Mouse (Mus musculus) midbrain, embryonic 14.5 days (tissue): ENCODE measurements around the gene Mmgt1. TPM values are rescaled to one million over a fixed set of nuclear protein-coding genes. Genes with fewer than 3 reads are reported as not detected.

Source experiments
- ATAC-seq: fragments of 200-750 bp; cut with Nextera tagmentation; 2 replicates; pipeline ENCODE4 v1.8.0; 2017; ENCODE audit warnings: moderate number of reproducible peaks, moderate library complexity; ENCODE audit not compliant: low FRiP score, low TSS enrichment
- DNase-seq: peaks from one replicate; pipeline ENCODE4 v3.0.0-alpha.2; 2015
- H3K27ac ChIP-seq: fragments of 300-500 bp; sonication (generic); replicated peaks from 2 replicates; pipeline ENCODE4 v1.5.1; 2014; ENCODE audit warnings: mild to moderate bottlenecking, low read depth, low read length, moderate library complexity
- H3K27me3 ChIP-seq: fragments of 300-500 bp; sonication (generic); 2 replicates; pipeline ENCODE4 v1.6.1; 2014; ENCODE audit warnings: low read length, control low read depth, mixed read lengths; ENCODE audit not compliant: control insufficient read depth, insufficient read depth
- H3K36me3 ChIP-seq: fragments of 300-500 bp; sonication (generic); 2 replicates; pipeline ENCODE4 v1.6.1; 2014; ENCODE audit warnings: low read length, control low read depth; ENCODE audit not compliant: control insufficient read depth, insufficient read depth
- H3K4me1 ChIP-seq: fragments of 300-500 bp; sonication (generic); 2 replicates; pipeline ENCODE4 v1.6.1; 2014; ENCODE audit warnings: mild to moderate bottlenecking, antibody characterized with exemption, low read length, control low read depth; ENCODE audit not compliant: control insufficient read depth, insufficient read depth
- H3K4me2 ChIP-seq: fragments of 300-500 bp; sonication (generic); 2 replicates; pipeline ENCODE4 v1.6.1; 2014; ENCODE audit warnings: mild to moderate bottlenecking, low read length, moderate library complexity
- H3K4me3 ChIP-seq: fragments of 300-500 bp; sonication (generic); replicated peaks from 2 replicates; pipeline ENCODE4 v1.5.1; 2014; ENCODE audit warnings: low read depth, low read length
- H3K9ac ChIP-seq: fragments of 300-500 bp; sonication (generic); replicated peaks from 2 replicates; pipeline ENCODE4 v1.6.1; 2014; ENCODE audit warnings: mild to moderate bottlenecking, low read length, moderate library complexity
- H3K9me3 ChIP-seq: fragments of 300-500 bp; sonication (generic); 2 replicates; pipeline ENCODE4 v1.6.1; 2016; ENCODE audit warnings: low read length, control low read depth, mixed read lengths; ENCODE audit not compliant: control insufficient read depth
- WGBS: fragments of 180-500 bp; shearing (Covaris S2); extraction: QIAGEN DNeasy Blood & Tissue Kit; methylation state at CpG from one replicate; pipeline ENCODE4 v1.1.7; 2014; 5-methylcytosine and 5-hydroxymethylcytosine counted together
- polyA plus RNA-seq: library from polyadenylated mRNA; unstranded; fragments of >200 nt; fragmentation: Nextera tagmentation; extraction: Ambion mirVana; gene quantifications from 2 replicates; pipeline ENCODE4 v1.2.1, GENCODE M21; 2014

Gene Mmgt1
- 50.4 and 66.9 TPM in 2 replicates for polyA plus RNA-seq

DNA sequence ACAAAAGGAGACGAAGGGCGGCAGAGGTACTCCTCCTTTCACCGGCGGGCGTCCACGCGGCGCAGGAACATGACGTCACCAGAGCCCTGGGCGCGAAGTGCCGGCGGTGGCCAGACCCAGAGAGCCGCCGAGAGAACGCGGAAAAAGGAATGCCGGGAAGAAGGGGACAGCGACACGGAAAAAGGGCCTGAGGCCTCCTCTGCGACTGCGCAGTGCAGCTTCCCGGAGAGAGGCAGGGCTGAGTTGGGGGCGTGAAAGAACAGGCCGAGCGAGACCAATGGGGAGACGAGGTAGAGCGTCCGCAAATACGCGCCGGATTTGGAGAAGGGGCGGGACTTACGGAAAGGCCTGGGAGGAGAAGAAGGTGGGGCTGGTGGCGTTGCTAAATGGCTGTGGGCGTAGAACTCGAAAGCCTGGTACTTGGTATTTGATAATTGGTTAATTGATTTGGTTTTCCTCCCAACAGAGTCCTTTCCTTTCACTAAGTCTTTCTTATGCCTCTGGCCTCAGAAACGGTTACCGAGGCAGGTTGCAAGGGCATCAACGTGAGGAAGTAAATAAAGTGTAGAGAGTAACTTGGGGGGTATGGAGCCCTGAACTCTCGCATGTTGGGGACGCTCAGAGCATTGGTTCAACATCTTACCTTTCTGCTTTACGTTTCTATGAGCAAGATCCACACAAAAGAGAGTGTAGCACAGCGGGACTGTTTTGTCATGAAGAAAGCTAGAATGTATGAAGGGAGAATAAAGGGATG, at the start of gene Mmgt1:
Mmgt1 (minus strand) TSS at position 183 of the 754 bp plus-strand sequence.
- peak within 1 kb of the TSS; percentile 66 for H3K27ac ChIP-seq
- no peaks in the 10 kb centered on the region for H3K9me3 ChIP-seq
- no peaks in the 10 kb centered on the region for H3K27me3 ChIP-seq
- H3K4me1 ChIP-seq = peaks cover 4% of the 10 kb centered on the region; the same call in 1 of the 2 replicates
- peak within 1 kb of the TSS; percentile 56 for H3K4me2 ChIP-seq
- WGBS = 16% methylated on average over 43 of the region's 44 CpGs
- peak within 1 kb of the TSS; percentile 57 for H3K4me3 ChIP-seq
- H3K36me3 ChIP-seq = no peaks in the 10 kb centered on the region; the same call in 1 of the 2 replicates
- ATAC-seq = peak; percentile 99
- peak within 1 kb of the TSS; percentile 66 for H3K9ac ChIP-seq
- DNase-seq = peak; percentile 95

DNA sequence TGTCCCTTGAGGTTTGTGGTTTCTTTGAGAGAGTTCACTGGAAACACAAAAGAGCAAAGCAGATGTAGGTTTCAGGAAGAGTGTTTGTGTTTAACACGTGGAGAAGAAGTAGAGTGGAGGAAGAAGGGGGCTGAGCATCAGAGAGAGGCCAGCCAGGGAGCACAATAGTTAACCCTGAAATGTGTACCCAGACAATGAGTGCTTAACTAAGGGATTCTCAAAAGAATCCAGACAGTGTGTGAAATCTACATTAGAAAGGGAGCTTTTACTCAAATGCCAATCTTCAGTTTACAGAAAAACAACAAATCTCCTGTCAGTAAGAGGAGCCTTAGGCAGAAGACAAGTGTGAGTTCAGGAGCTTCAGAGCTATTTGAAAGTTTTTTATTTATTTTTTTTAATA, 42.2 kb upstream of the Mmgt1 start:
- WGBS = 7% methylated on average over 1 of the region's 1 CpGs

DNA sequence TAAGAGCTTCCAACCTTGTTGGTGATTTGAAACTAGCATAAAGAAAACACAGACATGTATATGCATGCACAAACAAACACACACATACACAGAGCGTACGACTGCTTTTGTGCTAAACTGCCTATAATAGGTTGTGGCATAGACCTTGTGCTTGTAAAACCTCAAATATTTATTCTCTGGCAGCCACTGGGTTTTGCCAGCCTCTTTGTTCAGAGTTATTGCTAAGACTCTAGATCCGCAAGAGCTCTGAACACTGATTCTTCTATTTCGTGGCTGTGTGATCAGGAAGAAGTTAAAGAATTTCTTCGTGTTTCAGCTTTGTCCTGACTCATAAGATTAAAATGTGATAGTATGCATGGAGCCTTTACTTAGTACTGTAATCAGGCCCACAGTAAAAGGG, 38.3 kb upstream of the Mmgt1 start:
- Histone ChIP-seq H3K4me3 (no peak overlapping the region), H3K4me2 (no peak overlapping the region), H3K4me1 (no peaks in the 10 kb centered on the region), H3K9ac (no peak overlapping the region), H3K36me3 (peaks cover 11% of the 10 kb centered on the region; the same call in 1 of the 2 replicates), H3K9me3 (no peaks in the 10 kb centered on the region), H3K27ac (no peak overlapping the region), H3K27me3 (no peaks in the 10 kb centered on the region)
- ATAC-seq = no peak
- whole genome bisulfite sequencing = 87% methylated on average over 5 of the region's 5 CpGs
- DNase-seq = no peak

More for the DNA sequence above, 42.2 kb upstream of the Mmgt1 start:
- Histone ChIP-seq H3K27ac (no peak overlapping the region), H3K36me3 (peaks cover 11% of the 10 kb centered on the region; the same call in 1 of the 2 replicates), H3K9ac (no peak overlapping the region), H3K9me3 (no peaks in the 10 kb centered on the region), H3K4me3 (no peak overlapping the region), H3K4me2 (no peak overlapping the region), H3K4me1 (no peaks in the 10 kb centered on the region), H3K27me3 (no peaks in the 10 kb centered on the region)
- DNase-seq = no peak
- ATAC-seq = no peak

DNA sequence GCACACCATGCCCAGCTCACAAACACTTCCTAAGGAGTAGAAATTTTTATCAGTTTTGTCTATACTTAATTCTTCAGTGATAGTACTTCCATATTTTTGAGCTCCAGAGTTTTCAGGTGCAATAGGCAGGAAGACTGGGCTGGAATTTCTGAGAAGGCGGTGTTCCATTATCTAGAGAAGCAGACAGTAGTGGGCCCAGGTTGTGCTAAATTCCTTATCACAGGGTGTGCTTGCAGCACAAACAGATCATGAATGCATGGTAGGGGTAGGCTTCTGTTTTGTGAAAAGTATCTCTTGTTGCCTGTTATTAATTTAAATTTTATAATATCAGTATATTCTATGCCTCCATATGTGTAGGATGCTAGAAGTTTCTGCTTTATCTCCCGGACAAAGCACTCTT, 17.4 kb upstream of the Mmgt1 start:
- WGBS = 88% methylated on average over 2 of the region's 2 CpGs

DNA sequence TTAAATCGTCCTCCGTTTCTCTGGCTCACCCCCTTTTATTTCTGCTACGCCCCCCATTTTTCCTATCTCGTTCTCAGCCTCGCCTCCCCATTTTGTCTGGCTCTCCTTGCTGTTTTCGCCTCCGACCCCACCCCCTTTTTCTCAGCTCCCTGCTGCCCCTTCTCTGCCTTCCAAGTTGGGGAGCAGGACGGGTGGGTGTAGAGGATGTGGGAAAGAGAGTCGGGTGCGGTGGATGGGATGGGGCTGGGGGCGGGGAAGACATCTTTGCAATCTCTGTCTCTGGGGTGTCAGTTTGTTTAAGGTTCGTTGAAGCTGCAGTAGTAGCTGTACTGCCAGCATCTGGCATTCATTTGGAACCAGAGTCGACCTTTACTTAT, 12.4 kb upstream of the Mmgt1 start:
- Histone ChIP-seq H3K36me3 (no peaks in the 10 kb centered on the region), H3K4me1 (0 out of 2 replicates have a peak, but pooled peaks cover 9% of the 10 kb centered on the region), H3K4me2 (peak overlapping the region; percentile 57), H3K27me3 (no peaks in the 10 kb centered on the region), H3K9ac (peak overlapping the region; percentile 70), H3K9me3 (no peaks in the 10 kb centered on the region), H3K4me3 (peak overlapping the region; percentile 51), H3K27ac (peak overlapping the region; percentile 87)
- 20% methylated on average over 13 of the region's 13 CpGs for WGBS
- peak; percentile 27 for DNase-seq
- 0 out of 2 replicates have a peak, but pooled peaks have one; percentile 37 for ATAC-seq

More for the DNA sequence above, 17.4 kb upstream of the Mmgt1 start:
- H3K36me3 ChIP-seq = no peaks in the 10 kb centered on the region
- no peak for DNase-seq
- H3K27ac ChIP-seq = no peak overlapping the region
- no peaks in the 10 kb centered on the region for H3K27me3 ChIP-seq
- H3K4me2 ChIP-seq = no peak overlapping the region
- H3K9me3 ChIP-seq = no peaks in the 10 kb centered on the region
- ATAC-seq = no peak
- H3K4me3 ChIP-seq = no peak overlapping the region
- no peak overlapping the region for H3K9ac ChIP-seq
- H3K4me1 ChIP-seq = 0 out of 2 replicates have a peak, but pooled peaks cover 9% of the 10 kb centered on the region

- Histone ChIP-seq H3K4me3 (peak within 1 kb of the TSS; percentile 51), H3K27ac (peak within 1 kb of the TSS; percentile 87), H3K36me3 (no peaks in the 10 kb centered on the region), H3K9ac (peak within 1 kb of the TSS; percentile 70), H3K27me3 (no peaks in the 10 kb centered on the region), H3K4me1 (0 out of 2 replicates have a peak, but pooled peaks cover 9% of the 10 kb centered on the region), H3K4me2 (peak within 1 kb of the TSS; percentile 57), H3K9me3 (no peaks in the 10 kb centered on the region)
- ATAC-seq (peak; percentile 96), DNase-seq (peak; percentile 91)
- 18% methylated on average over 48 of the region's 50 CpGs for WGBS
Observed at GRCm38 (mm10) chrX:56609623-56610317, 11.9 kb upstream of the Mmgt1 start, which contains the start of gene Slc9a6. Slc9a6 (plus strand) TSS chrX:56609757.

DNA sequence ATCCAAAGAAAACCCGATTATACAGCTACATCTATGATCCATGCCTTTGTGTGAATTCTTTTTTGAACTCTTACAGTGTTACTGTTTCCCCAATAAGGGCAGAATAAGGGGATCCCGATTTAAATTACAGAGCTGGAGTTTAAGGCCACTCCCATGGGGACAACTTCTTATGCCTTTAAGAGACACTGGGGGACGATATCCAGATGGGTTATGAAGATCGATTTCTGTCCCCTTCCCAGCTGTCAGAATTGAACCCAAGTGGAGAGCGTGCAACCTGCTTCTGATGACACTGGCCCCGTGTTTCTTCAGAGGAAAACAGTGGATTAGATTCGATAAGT, 11.4 kb upstream of the Mmgt1 start:
- ATAC-seq (peak; percentile 10), DNase-seq (no peak)
- no peaks in the 10 kb centered on the region for H3K27me3 ChIP-seq
- 27% methylated on average over 7 of the region's 7 CpGs for WGBS
- H3K9ac ChIP-seq = peak overlapping the region; percentile 70; the same call in 1 of the 2 replicates
- H3K36me3 ChIP-seq = no peaks in the 10 kb centered on the region
- H3K4me1 ChIP-seq = 0 out of 2 replicates have a peak, but pooled peaks cover 9% of the 10 kb centered on the region
- H3K4me2 ChIP-seq = peak overlapping the region; percentile 48
- peak overlapping the region; percentile 87 for H3K27ac ChIP-seq
- peak overlapping the region; percentile 51 for H3K4me3 ChIP-seq
- H3K9me3 ChIP-seq = no peaks in the 10 kb centered on the region

DNA sequence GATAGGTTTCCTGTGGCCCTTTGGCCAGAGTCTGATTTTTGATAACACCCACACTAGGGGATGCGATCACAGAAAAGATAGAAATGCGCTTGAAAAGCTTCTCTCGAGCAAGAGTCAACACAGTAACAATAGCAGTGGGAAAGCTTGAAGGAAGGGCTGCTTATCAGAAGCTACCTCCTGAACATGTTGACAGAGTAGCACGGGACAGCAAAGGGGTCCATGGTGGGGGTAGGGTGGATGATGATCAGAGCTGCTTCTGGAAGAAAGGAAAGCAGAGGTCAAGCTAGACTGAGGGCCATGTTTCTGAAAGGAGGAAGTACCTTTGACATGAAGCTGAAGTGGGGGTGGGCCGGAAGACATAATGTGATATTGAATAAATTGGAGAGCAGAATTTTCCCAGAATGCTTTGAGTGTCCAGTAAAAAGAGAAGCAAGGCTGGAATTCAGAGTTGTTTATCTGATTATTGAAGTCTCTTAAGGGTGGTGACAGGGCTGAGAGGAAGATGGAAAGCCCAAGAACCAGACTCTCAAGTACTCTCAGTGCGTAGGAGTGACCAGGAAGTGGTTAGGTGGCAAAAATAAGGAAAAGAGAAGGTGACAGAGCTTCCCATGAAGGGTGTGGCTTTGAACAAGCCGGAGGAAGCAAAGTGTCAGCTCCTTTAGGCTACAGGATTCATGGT, 9.3 kb upstream of the Mmgt1 start:
- Histone ChIP-seq H3K36me3 (no peaks in the 10 kb centered on the region), H3K9me3 (no peaks in the 10 kb centered on the region), H3K4me2 (no peak overlapping the region), H3K4me1 (0 out of 2 replicates have a peak, but pooled peaks cover 9% of the 10 kb centered on the region), H3K9ac (no peak overlapping the region), H3K4me3 (no peak overlapping the region), H3K27me3 (no peaks in the 10 kb centered on the region), H3K27ac (no peak overlapping the region)
- ATAC-seq = no peak
- DNase-seq = no peak
- 81% methylated on average over 7 of the region's 7 CpGs for WGBS
